In the genomic region with DNA sequence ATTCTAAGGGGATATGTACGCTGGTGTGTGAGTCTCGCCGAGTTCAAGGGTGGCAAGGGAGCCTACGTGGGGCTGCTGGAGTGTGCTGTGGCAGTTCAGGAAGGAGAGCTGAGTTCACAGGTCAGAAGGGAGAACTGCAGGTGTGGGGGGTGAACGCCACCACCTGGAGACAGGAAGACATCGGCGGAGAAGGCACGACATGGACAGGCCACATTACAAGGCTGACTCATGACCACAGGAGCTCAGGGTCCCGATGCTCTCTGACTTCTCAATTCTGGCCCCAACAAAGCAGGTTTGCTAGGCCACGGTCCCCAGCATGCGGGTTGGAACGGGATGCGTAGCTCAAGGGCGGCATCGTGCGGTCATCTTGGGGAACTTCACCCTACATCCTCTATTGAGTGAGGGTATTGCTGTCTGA, we compare ENCODE assay signal across 8 mouse cellular contexts. TPM values are rescaled to one million over a fixed set of nuclear protein-coding genes. Genes with fewer than 3 reads are reported as not detected.
DNase-seq lines count a peak whose midpoint lies in the region; ATAC-seq lines count a peak whose summit lies in the region.

No protein-coding gene starts in this region.

- no peak overlapping the region for H3K27ac ChIP-seq in forebrain, embryonic 12.5 days

- peak; percentile 89 for DNase-seq in MN1 (ENCODE audit: low spot score)
- DNase-seq in c-Kit-positive CD71-positive TER-119-positive erythroid progenitor cells, embryonic 14.5 days (ENCODE audit: low spot score), result peak; percentile 38
- DNase-seq in heart, postnatal 14 days, result peak; percentile 73 to 79
- DNase-seq in layer of hippocampus, adult 18-20 months (ENCODE audit: low spot score in 2 of 2), result peak; percentile 39 to 71
- peak; percentile 23 for DNase-seq in lung, postnatal 25 days (ENCODE audit: low spot score)
- DNase-seq in retina, postnatal 1 day, result peak; percentile 87
- peak; percentile 63 for DNase-seq in urinary bladder, postnatal 14 days (ENCODE audit: low spot score)

- H3K9ac ChIP-seq in forebrain, embryonic 12.5 days, result no peak overlapping the region

- H3K27me3 ChIP-seq in forebrain, embryonic 12.5 days, result peaks cover 30% of the 10 kb centered on the region

- WGBS in forebrain, embryonic 12.5 days, result 4% methylated on average over 16 of the region's 16 CpGs

- peaks cover 23% of the 10 kb centered on the region for H3K4me1 ChIP-seq in forebrain, embryonic 12.5 days

- no peaks in the 10 kb centered on the region for H3K36me3 ChIP-seq in forebrain, embryonic 12.5 days (replicated peaks)

- H3K4me2 ChIP-seq in forebrain, embryonic 12.5 days, result peak overlapping the region; percentile 38

- intact Hi-C loops in heart, postnatal 14 days (cut with DNase I), result loop anchor here (1.0 to 5.0 kb wide), 4 partner anchors 75 to 491 kb away; no protein-coding TSS in a partner anchor

- no peak overlapping the region for H3K4me3 ChIP-seq in forebrain, embryonic 12.5 days (replicated peaks)

- H3K9me3 ChIP-seq in forebrain, embryonic 12.5 days, result no peaks in the 10 kb centered on the region

- ATAC-seq in forebrain, embryonic 12.5 days (ENCODE audit: low FRiP score), result peak; percentile 78

RNA-seq across cellular contexts. Expression of a gene that starts 36.0 kb away (rescaled TPM):
- not detected in 2 replicates for polyA plus RNA-seq in forebrain, embryonic 12.5 days (2016; fragmentation: Nextera tagmentation; extraction: Ambion mirVana)
- under 1 TPM; 0.69 to 1.00 TPM for total RNA-seq in heart, postnatal 14 days (2021)
- total RNA-seq in layer of hippocampus, adult 18-20 months (2021), result not detected

Comparison
In these comparisons a context has a peak if more than half of its experiments do, and no peak if none do; other contexts are left out.
1. DNase-seq: peak in every context shown above with its lines; median percentile 89 in MN1; 87 in retina, postnatal 1 day; 76 in heart, postnatal 14 days; 63 in urinary bladder, postnatal 14 days; 55 in layer of hippocampus, adult 18-20 months; 38 in c-Kit-positive CD71-positive TER-119-positive erythroid progenitor cells, embryonic 14.5 days; 23 in lung, postnatal 25 days.